Mouse (Mus musculus) small intestine, adult 2 months (tissue): ENCODE results near the gene Parm1. TPM values are rescaled to one million over a fixed set of nuclear protein-coding genes. Genes with fewer than 3 reads are reported as not detected.
A peak's percentile ranks its signal among the peaks of the same experiment; 100 is the strongest.

Experiments used
- H3K27ac ChIP-seq: fragments of 200-500 bp; 2 replicates; pipeline ENCODE4 v1.5.1; 2012; ENCODE audit warnings: low read depth, low read length, control low read depth, inconsistent platforms; ENCODE audit not compliant: insufficient read depth
- H3K27me3 ChIP-seq: fragments of 200-500 bp; 2 replicates; pipeline ENCODE4 v1.6.1; 2012; ENCODE audit warnings: mild to moderate bottlenecking, moderate library complexity, low read length, inconsistent platforms; ENCODE audit not compliant: control insufficient read depth, insufficient read depth
- H3K36me3 ChIP-seq: fragments of 200-500 bp; 2 replicates; pipeline ENCODE4 v1.6.1; 2012; ENCODE audit warnings: mild to moderate bottlenecking, low read length, control low read depth, inconsistent platforms; ENCODE audit not compliant: control insufficient read depth, insufficient read depth
- H3K4me1 ChIP-seq: fragments of 200-500 bp; 2 replicates; pipeline ENCODE4 v1.6.1; 2012; ENCODE audit warnings: low read length, inconsistent platforms, mixed read lengths; ENCODE audit not compliant: control insufficient read depth, insufficient read depth, insufficient read length
- H3K4me3 ChIP-seq: fragments of 200-500 bp; 2 replicates; pipeline ENCODE4 v1.5.1; 2012; ENCODE audit warnings: low read depth, mild to moderate bottlenecking, control low read depth, inconsistent platforms, low read length, moderate library complexity
- CTCF ChIP-seq: fragments of 200-500 bp; IDR thresholded peaks from 2 replicates; pipeline ENCODE4 v1.5.1; 2012; ENCODE audit warnings: low read depth, mild to moderate bottlenecking, control low read depth, inconsistent platforms, low read length, moderate library complexity, mixed read lengths; ENCODE audit not compliant: insufficient replicate concordance, insufficient read length; ENCODE audit errors: extremely low read depth
- POLR2A ChIP-seq: fragments of 200-500 bp; IDR thresholded peaks from 2 replicates; pipeline ENCODE4 v1.6.1; 2012; ENCODE audit warnings: low read depth, mild to moderate bottlenecking, control low read depth, inconsistent platforms, low read length, moderate library complexity
- WGBS: fragments of 180-500 bp; shearing (Covaris S2); methylation state at CpG from one replicate; pipeline ENCODE4 v1.1.7; 2018; 5-methylcytosine and 5-hydroxymethylcytosine counted together
- polyA plus RNA-seq: library from polyadenylated mRNA; depleted of rRNA; stranded (reverse); fragments of >200 nt; gene quantifications from 2 replicates; pipeline ENCODE4 v1.2.3, GENCODE M21; 2012

Parm1 gene
- polyA plus RNA-seq, 1 experiment, result 5.9 TPM

GRCm38 (mm10) chr5:91501361-91501760 lies 16.1 kb upstream of the Parm1 start:
- Histone ChIP-seq H3K27ac (no peak overlapping the region), H3K4me3 (no peak overlapping the region), H3K27me3 (no peaks in the 10 kb centered on the region), H3K4me1 (no peaks in the 10 kb centered on the region), H3K36me3 (no peaks in the 10 kb centered on the region)
- WGBS, result 77% methylated on average over 1 of the region's 1 CpGs
- TF ChIP-seq CTCF (no peak), POLR2A (no peak)

GRCm38 (mm10) chr5:91502366-91502765 lies 15.0 kb upstream of the Parm1 start:
- TF ChIP-seq POLR2A, result no peak
- TF ChIP-seq CTCF, result no peak
- Histone ChIP-seq H3K36me3 (no peaks in the 10 kb centered on the region), H3K27ac (no peak overlapping the region), H3K4me1 (no peaks in the 10 kb centered on the region), H3K27me3 (no peaks in the 10 kb centered on the region), H3K4me3 (no peak overlapping the region)
- WGBS, result 78% methylated on average over 2 of the region's 2 CpGs

GRCm38 (mm10) chr5:91504320-91504922 lies 13.0 kb upstream of the Parm1 start:
- no peaks in the 10 kb centered on the region for H3K27me3 ChIP-seq
- H3K4me1 ChIP-seq, result no peaks in the 10 kb centered on the region
- H3K36me3 ChIP-seq, result no peaks in the 10 kb centered on the region
- no peak for TF ChIP-seq CTCF
- TF ChIP-seq POLR2A, result no peak
- WGBS, result 23% methylated on average over 5 of the region's 5 CpGs
- H3K4me3 ChIP-seq, result no peak overlapping the region
- H3K27ac ChIP-seq, result no peak overlapping the region

GRCm38 (mm10) chr5:91517077-91517476 lies 338 bp upstream of the Parm1 start:
- no peak overlapping the region for H3K4me3 ChIP-seq
- H3K27ac ChIP-seq, result no peak overlapping the region
- TF ChIP-seq CTCF (no peak), POLR2A (no peak)
- H3K36me3 ChIP-seq, result no peaks in the 10 kb centered on the region
- 7% methylated on average over 6 of the region's 6 CpGs for WGBS
- peaks cover 6% of the 10 kb centered on the region for H3K4me1 ChIP-seq
- H3K27me3 ChIP-seq, result no peaks in the 10 kb centered on the region

GRCm38 (mm10) chr5:91518302-91518790 lies 931 bp downstream of the Parm1 start:
- H3K27ac ChIP-seq, result no peak overlapping the region
- H3K27me3 ChIP-seq, result no peaks in the 10 kb centered on the region
- no peak for TF ChIP-seq CTCF
- no peak for TF ChIP-seq POLR2A
- peaks cover 6% of the 10 kb centered on the region for H3K4me1 ChIP-seq
- WGBS, result under 1% methylated on average over 16 of the region's 16 CpGs
- peak overlapping the region; percentile 93 for H3K4me3 ChIP-seq
- no peaks in the 10 kb centered on the region for H3K36me3 ChIP-seq

GRCm38 (mm10) chr5:91518946-91519345 lies 1.5 kb downstream of the Parm1 start:
- no peaks in the 10 kb centered on the region for H3K36me3 ChIP-seq
- WGBS, result 3% methylated on average over 7 of the region's 7 CpGs
- H3K4me3 ChIP-seq, result peak overlapping the region; percentile 93
- H3K4me1 ChIP-seq, result peaks cover 6% of the 10 kb centered on the region
- H3K27ac ChIP-seq, result no peak overlapping the region
- no peaks in the 10 kb centered on the region for H3K27me3 ChIP-seq
- TF ChIP-seq CTCF (no peak), POLR2A (no peak)

- TF ChIP-seq POLR2A (no peak), CTCF (no peak)
- 21% methylated on average over 4 of the region's 4 CpGs for WGBS
- Histone ChIP-seq H3K27me3 (no peaks in the 10 kb centered on the region), H3K27ac (no peak overlapping the region), H3K36me3 (no peaks in the 10 kb centered on the region), H3K4me3 (no peak overlapping the region), H3K4me1 (peaks cover 6% of the 10 kb centered on the region)
Measured at GRCm38 (mm10) chr5:91519521-91519920, 2.1 kb downstream of the Parm1 start.
